Mouse (Mus musculus) heart, postnatal 0 days (tissue): Measurements from ENCODE around the gene Vav3. TPM values are rescaled to one million over a fixed set of nuclear protein-coding genes. Genes with fewer than 3 reads are reported as not detected.

ENCODE experiments used
- ATAC-seq: fragments of 200-750 bp; cut with Nextera tagmentation; 2 replicates; pipeline ENCODE4 v1.8.0; 2017; ENCODE audit warnings: low read depth, moderate number of reproducible peaks, moderate library complexity; ENCODE audit not compliant: insufficient read depth
- DNase-seq: peaks from one replicate; pipeline ENCODE4 v3.0.0-alpha.2; 2016; ENCODE audit warnings: low spot score
- H3K27ac ChIP-seq: fragments of 300-500 bp; sonication (generic); 2 replicates; pipeline ENCODE4 v1.5.1; 2014; ENCODE audit warnings: low read depth, mild to moderate bottlenecking
- H3K27me3 ChIP-seq: fragments of 300-500 bp; sonication (generic); 2 replicates; pipeline ENCODE4 v1.6.1; 2014; ENCODE audit warnings: low read length, mixed read lengths; ENCODE audit not compliant: control insufficient read depth, insufficient read depth
- H3K36me3 ChIP-seq: fragments of 300-500 bp; sonication (generic); replicated peaks from 2 replicates; pipeline ENCODE4 v1.6.1; 2014; ENCODE audit warnings: low read length, mixed read lengths; ENCODE audit not compliant: control insufficient read depth, insufficient read depth
- H3K4me1 ChIP-seq: fragments of 300-500 bp; sonication (generic); 2 replicates; pipeline ENCODE4 v1.6.1; 2014; ENCODE audit warnings: antibody characterized with exemption; ENCODE audit not compliant: control insufficient read depth, insufficient read depth
- H3K4me2 ChIP-seq: fragments of 300-500 bp; sonication (generic); 2 replicates; pipeline ENCODE4 v1.6.1; 2014; ENCODE audit warnings: low read depth, mild to moderate bottlenecking, low read length, moderate library complexity
- H3K4me3 ChIP-seq: fragments of 300-500 bp; sonication (generic); 2 replicates; pipeline ENCODE4 v1.5.1; 2014; ENCODE audit warnings: low read depth, low read length
- H3K9ac ChIP-seq: fragments of 300-500 bp; sonication (generic); replicated peaks from 2 replicates; pipeline ENCODE4 v1.6.1; 2014; ENCODE audit warnings: low read depth, low read length, mixed read lengths
- H3K9me3 ChIP-seq: fragments of 300-500 bp; sonication (generic); replicated peaks from 2 replicates; pipeline ENCODE4 v1.6.1; 2016; ENCODE audit warnings: low read length; ENCODE audit not compliant: control insufficient read depth
- CTCF ChIP-seq: IDR thresholded peaks from 2 replicates; pipeline ENCODE4 v1.5.1; 2016; ENCODE audit warnings: antibody characterized with exemption, control low read depth, low read depth
- EP300 ChIP-seq: IDR thresholded peaks from 2 replicates; pipeline ENCODE4 v1.6.1; 2016; ENCODE audit warnings: antibody characterized with exemption, low read depth
- WGBS: fragments of 180-500 bp; shearing (Covaris S2); extraction: QIAGEN DNeasy Blood & Tissue Kit; methylation state at CpG from one replicate; pipeline ENCODE4 v1.1.7; 2014; 5-methylcytosine and 5-hydroxymethylcytosine counted together
- polyA plus RNA-seq: library from polyadenylated mRNA; unstranded; fragments of >200 nt; fragmentation: Nextera tagmentation; extraction: Ambion mirVana; gene quantifications from 2 replicates; pipeline ENCODE4 v1.2.1, GENCODE M21; 2015
- total RNA-seq: library from RNA; depleted of rRNA; stranded (reverse); fragments of >200 nt; gene quantifications from 2 replicates; pipeline ENCODE4 v1.2.3, GENCODE M21; 2014; ENCODE audit warnings: low replicate concordance

The Vav3 gene
- total and polyA plus RNA-seq, 2 experiments from 2014 or later: 5.1 to 25.0 TPM

DNA sequence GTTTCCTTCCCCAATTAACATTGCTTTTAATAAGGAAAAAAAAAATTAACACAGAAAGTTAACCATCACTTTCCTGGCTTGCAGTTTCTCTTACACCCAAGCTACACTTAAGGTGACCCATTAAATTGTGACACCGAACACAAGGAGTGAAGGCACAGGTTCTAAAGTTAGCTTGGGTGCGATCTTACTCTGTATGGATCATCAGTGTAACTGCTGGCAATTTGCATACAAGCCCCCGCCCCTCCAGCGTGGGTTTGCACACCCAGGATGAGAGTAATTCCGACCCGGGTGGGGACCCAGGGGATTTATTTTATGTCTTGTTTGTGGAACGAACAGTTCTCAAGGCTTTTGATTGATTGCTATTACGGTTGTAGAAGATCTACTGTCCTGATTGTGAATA is 186.2 kb downstream of the Vav3 start:
- WGBS: 68% methylated on average over 8 of the region's 8 CpGs
- H3K4me1 ChIP-seq: no peaks in the 10 kb centered on the region
- no peak overlapping the region for H3K9ac ChIP-seq
- no peaks in the 10 kb centered on the region for H3K9me3 ChIP-seq
- H3K27me3 ChIP-seq: no peaks in the 10 kb centered on the region
- no peak overlapping the region for H3K4me2 ChIP-seq
- no peak overlapping the region for H3K4me3 ChIP-seq
- DNase-seq (no peak), ATAC-seq (no peak)
- H3K27ac ChIP-seq: no peak overlapping the region
- H3K36me3 ChIP-seq: 0 out of 2 replicates have a peak, but pooled peaks cover 4% of the 10 kb centered on the region
- TF ChIP-seq EP300 (no peak), CTCF (no peak)

DNA sequence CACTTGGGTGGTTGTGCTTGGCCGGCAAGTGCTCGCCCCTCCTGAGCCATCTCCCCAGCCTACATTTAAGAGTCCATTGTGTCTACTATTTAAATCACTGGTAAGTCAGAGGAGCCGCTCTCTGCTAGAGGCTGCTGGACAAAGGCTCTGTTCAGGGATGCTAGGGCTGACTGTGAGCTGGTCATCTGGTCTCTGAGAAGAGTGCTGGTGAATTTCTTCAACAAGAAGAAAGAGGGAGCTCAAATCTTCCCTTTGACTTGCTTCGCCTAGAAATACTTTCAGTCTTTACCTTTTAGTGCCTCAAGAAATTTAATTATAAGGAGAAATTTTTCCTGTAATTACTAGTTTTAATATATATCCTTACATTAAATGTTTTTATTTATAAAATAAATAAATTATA is 188.2 kb downstream of the Vav3 start:
- Histone ChIP-seq H3K4me2 (no peak overlapping the region), H3K9ac (no peak overlapping the region), H3K4me1 (no peaks in the 10 kb centered on the region), H3K27ac (no peak overlapping the region), H3K9me3 (no peaks in the 10 kb centered on the region), H3K36me3 (0 out of 2 replicates have a peak, but pooled peaks cover 4% of the 10 kb centered on the region), H3K27me3 (no peaks in the 10 kb centered on the region), H3K4me3 (no peak overlapping the region)
- 87% methylated on average over 4 of the region's 4 CpGs for WGBS
- DNase-seq: no peak
- TF ChIP-seq EP300 (no peak), CTCF (no peak)
- ATAC-seq: no peak

DNA sequence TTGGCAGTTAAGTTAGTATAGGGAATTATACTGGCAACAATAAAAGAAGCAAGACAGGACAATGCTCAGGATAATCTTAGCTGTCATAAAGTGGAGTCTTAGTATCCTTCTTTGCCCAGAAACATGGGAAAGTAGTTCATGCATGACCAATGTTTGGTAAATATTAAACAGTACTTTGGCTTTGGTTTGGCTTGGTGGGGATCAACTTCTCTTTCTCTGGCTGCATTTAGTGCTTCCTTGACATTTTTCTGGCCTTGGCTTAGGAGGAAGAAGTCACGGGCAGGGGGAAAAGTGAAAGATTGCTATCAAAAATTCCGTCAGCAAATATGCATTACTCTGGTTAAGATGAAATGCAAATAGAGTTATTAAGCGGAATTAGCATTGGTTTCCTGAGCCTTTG is 197.2 kb downstream of the Vav3 start:
- DNase-seq (no peak), ATAC-seq (no peak)
- Histone ChIP-seq H3K4me3 (no peak overlapping the region), H3K9ac (no peak overlapping the region), H3K4me2 (no peak overlapping the region), H3K27ac (no peak overlapping the region), H3K36me3 (no peaks in the 10 kb centered on the region), H3K9me3 (no peaks in the 10 kb centered on the region), H3K27me3 (no peaks in the 10 kb centered on the region), H3K4me1 (no peaks in the 10 kb centered on the region)
- TF ChIP-seq CTCF (no peak), EP300 (no peak)
- 76% methylated on average over 3 of the region's 3 CpGs for WGBS

DNA sequence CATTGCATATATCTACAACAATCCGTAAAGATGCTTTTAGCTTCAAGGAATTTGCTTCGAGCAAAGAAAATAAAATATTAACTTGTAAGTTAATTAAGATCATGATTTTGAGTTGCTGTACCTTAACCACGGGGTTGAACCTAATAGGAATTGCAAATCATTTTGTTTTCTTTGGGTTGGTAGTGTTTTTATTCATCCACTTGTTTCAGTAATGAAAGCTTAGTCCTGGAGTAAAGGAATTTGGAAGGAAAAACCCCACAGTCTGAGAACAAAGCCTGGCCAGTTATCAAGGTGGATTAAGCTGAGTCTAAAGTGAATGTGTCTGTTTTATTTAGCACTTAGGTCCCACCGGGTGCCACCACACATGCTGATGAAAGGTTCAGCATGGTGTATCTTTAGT is 199.6 kb downstream of the Vav3 start:
- TF ChIP-seq CTCF (no peak), EP300 (no peak)
- no peak overlapping the region for H3K4me3 ChIP-seq
- H3K9ac ChIP-seq: no peak overlapping the region
- H3K27me3 ChIP-seq: no peaks in the 10 kb centered on the region
- H3K36me3 ChIP-seq: no peaks in the 10 kb centered on the region
- no peaks in the 10 kb centered on the region for H3K4me1 ChIP-seq
- no peaks in the 10 kb centered on the region for H3K9me3 ChIP-seq
- no peak overlapping the region for H3K27ac ChIP-seq
- ATAC-seq: no peak
- no peak overlapping the region for H3K4me2 ChIP-seq
- WGBS: 55% methylated on average over 4 of the region's 4 CpGs
- no peak for DNase-seq

DNA sequence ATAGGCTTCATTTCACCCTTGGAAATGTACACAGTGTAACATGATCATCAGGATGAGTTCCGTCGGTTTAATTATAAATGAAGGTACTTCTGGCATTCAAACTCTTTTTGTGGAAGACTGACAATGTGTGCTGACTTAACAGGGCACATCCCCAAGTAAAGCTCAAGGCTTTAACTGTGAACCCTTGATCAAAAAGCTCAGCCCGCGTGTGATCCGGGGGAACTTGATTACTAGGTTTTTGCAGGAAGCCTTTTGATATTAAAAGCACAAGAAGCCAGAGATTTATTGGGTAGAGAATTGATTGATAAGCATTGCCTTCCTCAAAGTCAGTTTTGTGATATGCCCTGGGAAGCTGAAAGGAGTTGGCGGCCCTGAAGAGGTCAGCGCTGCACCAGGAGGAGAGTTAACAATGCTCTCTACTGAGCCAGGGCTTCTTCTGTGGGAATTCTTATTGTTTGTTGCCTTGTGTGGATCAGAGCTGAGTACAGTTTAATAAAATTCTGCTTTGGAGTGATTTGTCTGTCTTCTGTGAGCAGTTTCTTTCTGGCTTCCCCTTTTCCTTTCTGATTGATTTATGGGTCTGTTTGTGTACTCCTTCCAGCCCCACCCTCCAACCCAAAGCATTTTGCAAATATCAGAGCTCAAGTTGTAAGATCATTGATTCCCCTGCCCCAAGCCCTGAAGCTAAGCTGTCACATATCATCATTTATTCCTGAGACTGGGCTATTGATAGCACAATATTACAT is 204.2 kb downstream of the Vav3 start:
- no peaks in the 10 kb centered on the region for H3K27me3 ChIP-seq
- ATAC-seq (no peak), DNase-seq (no peak)
- no peak overlapping the region for H3K4me2 ChIP-seq
- no peak overlapping the region for H3K4me3 ChIP-seq
- no peak overlapping the region for H3K27ac ChIP-seq
- WGBS: 80% methylated on average over 7 of the region's 7 CpGs
- TF ChIP-seq EP300 (no peak), CTCF (no peak)
- no peaks in the 10 kb centered on the region for H3K36me3 ChIP-seq
- no peak overlapping the region for H3K9ac ChIP-seq
- no peaks in the 10 kb centered on the region for H3K9me3 ChIP-seq
- H3K4me1 ChIP-seq: no peaks in the 10 kb centered on the region

DNA sequence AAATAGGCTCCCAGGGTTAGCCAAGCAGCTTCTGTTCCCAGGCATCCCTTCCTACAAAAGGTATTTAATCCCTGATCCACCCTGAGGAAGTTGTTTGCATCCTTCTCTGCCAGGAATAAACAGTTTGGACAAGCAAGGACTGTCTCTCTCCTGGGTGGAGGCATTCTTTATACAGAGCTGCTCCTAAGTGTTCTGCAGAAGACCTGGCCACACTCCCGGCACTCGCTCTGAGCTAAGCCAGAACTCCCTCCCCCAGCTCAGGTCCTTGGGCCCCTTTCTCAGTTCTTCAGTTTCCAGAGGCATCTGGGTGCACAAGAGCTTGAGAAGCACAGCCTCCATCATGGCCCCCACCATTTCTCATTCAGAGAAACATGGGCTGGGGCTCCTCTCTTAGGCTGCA is 216.9 kb downstream of the Vav3 start:
- no peaks in the 10 kb centered on the region for H3K4me1 ChIP-seq
- no peak overlapping the region for H3K4me3 ChIP-seq
- no peaks in the 10 kb centered on the region for H3K36me3 ChIP-seq
- ATAC-seq (no peak), DNase-seq (no peak)
- no peaks in the 10 kb centered on the region for H3K27me3 ChIP-seq
- TF ChIP-seq CTCF: no peak
- no peak for TF ChIP-seq EP300
- H3K27ac ChIP-seq: no peak overlapping the region
- H3K9ac ChIP-seq: no peak overlapping the region
- H3K4me2 ChIP-seq: no peak overlapping the region
- no peaks in the 10 kb centered on the region for H3K9me3 ChIP-seq
- 54% methylated on average over 2 of the region's 2 CpGs for WGBS
